Mouse (Mus musculus) adrenal gland, adult 2 months (tissue): ENCODE results near the gene Gm973. TPM values are rescaled to one million over a fixed set of nuclear protein-coding genes. Genes with fewer than 3 reads are reported as not detected.
"Not testable (repeated sequence)": the region's sequence is repeated elsewhere in the genome, so short reads cannot be mapped to it uniquely, and the experiment has no call there.

Experiments
- DNase-seq: peaks from one replicate; pipeline ENCODE4 v3.0.0; 2021
- polyA plus RNA-seq: library from polyadenylated mRNA; depleted of rRNA; stranded (reverse); fragments of >200 nt; gene quantifications from 2 replicates; pipeline ENCODE4 v1.2.3, GENCODE M21; 2012
- total RNA-seq, 2 experiments: library from RNA; stranded (reverse); gene quantifications; 2 replicates each; pipeline ENCODE4 v1.2.3; 2021

Gm973 gene
- total and polyA plus RNA-seq, 3 experiments = 0.83 to 40.9 (median 1.4) TPM

DNA sequence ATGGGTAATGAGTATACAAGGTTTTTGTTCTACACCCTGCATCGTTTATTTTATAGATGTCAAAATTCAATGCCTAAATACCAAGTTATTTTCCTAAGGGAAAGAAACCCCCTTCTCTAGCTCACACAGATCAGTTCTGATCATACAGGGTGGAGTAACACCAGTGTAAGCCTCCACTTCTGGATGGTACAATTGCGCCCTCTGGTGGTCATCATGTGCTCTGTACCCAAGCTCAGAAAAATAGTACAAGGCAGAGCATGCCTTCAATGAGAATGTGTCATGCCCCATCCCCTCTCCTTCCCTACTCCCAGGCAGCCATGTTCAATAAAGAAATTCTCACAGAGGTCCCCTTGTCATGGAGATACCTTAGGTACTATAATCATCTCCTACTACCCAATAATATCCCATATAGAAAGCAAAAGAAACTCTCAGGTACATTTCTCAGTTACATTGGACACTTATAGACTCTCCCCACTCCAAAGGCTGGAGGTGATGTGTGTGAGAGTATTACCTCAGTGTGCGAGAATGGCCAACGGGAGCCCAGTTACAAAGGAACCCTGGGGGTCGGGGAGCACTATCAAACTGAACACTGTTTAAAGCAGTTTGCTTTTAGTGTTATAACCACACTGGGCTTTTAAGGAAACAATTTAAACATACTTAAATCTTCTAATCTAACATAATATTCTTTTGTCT lies 107.4 kb downstream of the Gm973 start:
- peak; percentile 64 for DNase-seq

DNA sequence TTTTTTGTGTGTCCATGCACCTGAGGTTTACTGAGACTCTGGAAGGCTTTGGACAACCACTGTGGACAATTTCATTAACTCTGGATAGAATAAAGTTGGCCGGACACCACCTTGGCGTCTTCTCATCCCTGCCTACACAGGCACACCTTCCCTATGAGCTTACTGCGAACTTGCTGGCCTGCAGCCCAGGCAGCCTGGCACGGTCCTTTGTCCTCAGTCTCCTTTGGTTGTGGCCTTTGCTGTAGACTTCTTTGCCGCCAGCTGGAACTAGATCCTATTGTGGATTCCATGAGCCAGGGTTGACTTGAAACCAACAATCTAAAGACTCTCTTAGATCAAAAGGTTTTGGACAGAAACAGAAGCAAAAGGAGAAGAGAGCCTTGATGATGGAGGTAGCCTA lies 109.3 kb downstream of the Gm973 start:
- DNase-seq = peak; percentile 10

DNA sequence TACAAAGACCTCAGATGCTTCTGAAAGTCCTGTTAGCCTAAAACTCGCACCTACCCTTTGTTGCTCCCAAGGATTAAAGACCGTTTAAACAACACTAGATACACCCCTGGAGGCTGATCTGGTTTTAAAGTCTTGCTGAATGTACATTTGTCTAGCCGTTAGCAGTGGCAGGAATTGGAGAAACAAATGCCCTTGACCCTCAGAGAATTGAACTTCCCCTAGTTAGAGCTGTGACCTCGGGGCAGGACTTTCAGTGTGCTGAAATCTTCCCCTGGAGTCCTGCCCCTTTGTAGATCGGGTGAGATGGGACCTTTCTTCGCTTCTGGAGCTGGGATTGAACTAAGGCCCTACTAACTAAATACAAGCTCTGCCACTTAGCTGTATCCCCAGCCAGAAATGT lies 113.1 kb downstream of the Gm973 start:
- DNase-seq = peak; percentile 19

DNA sequence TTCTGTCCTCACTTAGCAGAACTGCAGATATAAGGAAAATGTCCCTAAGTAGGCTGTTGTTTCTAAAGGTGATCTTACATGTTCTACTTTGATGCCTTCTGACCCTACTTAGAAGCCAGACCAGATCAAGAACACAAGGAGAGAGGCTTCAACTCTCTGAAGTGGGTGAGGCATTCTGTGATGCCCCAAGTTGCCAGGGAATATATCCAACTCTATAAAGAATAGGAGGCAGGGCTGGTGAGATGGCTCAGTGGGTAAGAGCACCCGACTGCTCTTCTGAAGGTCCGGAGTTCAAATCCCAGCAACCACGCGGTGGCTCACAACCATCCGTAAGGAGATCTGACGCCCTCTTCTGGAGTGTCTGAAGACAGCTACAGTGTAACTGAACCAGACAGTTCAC lies 114.3 kb downstream of the Gm973 start:
- DNase-seq = not testable (repeated sequence)

DNA sequence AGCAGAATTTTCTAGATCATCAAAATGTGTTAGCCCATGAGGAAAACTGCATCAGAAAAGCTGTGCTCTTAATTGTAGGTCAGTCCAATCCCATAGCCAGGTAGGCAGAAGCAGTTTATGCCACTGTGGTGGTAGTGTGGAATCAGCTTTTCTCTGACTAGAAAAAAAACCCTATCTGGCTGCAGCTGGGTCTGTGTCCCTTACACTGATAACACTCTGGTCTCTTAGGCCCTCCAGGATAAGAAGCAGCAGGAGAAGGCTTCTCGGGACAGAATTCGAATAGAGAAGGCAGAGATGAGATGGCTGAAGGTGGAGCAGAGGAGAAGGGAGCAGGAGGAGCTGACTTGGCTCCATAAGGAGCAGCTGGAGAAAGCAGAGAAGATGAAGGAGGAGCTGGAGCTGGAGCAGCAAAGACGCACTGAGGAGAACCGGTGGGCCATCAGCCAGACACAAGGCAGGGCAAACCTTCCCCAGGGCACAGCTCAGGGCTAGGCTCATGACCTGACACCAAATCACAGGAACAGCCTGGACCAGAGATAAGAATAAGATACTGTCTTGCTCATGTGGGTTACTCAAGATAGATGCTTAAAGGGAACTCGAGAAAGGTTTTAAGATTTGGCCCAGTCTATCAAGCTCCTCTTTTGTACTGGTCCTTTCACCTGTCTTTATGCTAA lies 116.1 kb downstream of the Gm973 start:
- no peak for DNase-seq

DNA sequence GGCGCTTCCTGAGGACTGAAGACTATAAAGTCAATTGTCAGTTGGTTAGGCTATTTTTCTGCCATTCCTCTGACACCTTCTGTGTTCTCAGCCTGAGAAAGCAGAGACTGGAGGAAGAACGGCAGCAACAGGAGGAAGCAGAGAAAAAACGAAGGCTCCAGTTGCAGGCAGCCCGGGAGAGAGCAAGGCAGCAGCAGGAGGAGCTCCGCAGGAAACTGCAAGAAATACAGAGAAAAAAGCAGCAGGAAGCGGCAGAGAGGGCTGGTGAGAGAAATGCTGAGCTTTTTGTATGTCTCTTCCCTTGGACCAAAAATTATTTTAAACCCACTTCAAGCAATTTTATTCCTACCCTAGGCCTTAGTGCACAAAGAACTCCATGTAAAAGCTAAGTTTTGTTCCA lies 117.0 kb downstream of the Gm973 start:
- no peak for DNase-seq

DNA sequence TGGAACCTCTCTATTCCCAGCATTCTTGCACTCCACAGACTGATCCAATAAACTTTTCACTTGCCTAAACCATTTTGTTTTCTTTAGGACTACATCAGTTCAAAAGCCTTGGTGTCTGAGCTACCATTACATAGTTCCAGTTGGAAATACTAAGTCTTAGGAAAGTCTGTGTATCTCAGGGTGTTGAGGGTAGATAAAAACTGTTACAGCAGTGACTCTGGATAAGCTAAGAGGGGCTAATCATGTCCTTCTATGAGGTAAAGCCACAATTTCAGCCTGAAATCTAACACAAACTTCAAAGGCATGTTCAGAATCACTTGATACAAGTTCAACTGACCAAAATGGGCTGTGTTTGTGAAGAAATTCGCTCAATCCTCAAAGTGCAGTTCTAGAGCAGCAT lies 120.3 kb downstream of the Gm973 start:
- DNase-seq = no peak

DNA sequence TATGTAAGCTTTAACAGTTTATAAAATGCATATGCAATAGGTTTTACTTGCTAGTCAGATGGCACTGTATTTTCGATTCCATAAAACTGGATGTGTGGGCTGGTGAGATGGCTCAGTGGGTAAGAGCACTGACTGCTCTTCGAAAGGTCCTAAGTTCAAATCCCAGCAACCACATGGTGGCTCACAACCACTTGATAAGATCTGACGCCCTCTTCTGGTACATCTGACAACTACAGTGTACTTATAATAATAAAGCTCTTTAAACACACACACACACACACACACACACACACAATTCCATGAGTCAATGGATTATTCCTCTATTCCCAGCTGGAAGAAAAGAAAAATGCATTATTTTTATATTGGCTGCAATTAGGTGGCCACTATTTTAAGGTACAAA lies 122.3 kb downstream of the Gm973 start:
- no peak for DNase-seq

DNA sequence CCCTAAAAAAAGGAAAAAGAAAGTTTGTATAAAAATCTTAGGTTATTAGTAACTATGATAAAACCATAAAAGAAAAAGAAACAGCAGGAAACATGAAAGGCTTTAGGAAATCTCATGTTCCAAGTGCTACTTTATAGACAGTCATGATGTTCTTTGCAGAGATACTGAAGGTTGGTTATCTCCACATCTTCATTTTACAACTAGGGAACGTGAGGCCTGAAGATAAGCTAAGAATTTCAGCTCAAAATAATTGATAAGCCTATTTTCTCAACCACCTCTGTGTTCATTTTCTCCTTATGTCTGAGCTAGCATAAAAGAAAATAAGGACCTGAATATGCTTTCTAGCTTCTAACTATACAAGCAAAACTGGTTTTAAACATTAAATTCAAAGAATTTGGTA lies 126.4 kb downstream of the Gm973 start:
- DNase-seq = no peak

DNA sequence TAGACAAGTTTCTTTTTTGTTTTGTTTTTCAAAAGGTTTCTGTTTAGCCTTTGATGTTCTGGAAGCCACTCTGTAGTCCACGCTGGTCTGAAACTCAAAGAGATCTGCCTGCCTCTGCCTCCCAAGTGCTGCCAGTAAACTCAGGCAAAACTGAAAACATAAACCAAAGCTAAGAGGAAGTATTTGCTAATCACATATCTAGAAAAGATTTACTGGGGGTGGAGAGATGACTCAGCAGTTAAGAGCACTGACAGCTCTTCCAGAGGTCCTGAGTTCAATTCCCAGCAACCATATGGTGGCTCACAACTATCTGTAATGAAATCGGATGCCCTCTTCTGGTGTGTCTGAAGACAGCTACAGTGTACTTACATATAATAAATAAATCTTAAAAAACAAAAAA lies 130.4 kb downstream of the Gm973 start:
- not testable (repeated sequence) for DNase-seq

DNA sequence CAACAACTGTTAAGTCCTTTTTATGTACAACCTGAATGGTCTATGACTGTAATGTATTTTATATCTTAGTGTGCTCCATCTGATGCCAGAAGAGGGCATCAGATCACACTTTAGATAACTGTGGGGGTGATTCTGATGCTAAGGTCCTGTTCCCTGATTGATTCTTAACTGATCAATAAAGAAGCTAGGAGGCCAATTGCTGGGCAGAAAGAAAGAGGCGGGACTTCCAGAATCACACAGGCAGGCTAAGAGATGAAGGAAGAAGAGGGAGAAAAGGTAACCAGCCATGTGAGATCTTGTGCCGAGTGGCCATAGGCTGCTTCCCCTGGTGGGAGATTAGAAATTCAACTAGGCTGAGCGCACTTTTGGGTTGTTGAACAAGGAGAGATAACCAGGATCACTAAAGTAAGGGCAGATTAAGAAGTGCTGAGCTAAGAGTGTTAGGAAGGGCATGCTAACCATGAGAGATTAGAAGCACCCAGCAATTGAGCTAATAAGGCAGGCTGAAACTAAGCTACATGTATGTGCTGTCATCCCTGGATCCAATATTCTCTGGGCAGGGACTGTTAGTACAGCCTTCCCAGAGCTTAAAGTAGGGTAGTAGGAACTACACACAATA lies 135.2 kb downstream of the Gm973 start:
- DNase-seq = no peak

DNA sequence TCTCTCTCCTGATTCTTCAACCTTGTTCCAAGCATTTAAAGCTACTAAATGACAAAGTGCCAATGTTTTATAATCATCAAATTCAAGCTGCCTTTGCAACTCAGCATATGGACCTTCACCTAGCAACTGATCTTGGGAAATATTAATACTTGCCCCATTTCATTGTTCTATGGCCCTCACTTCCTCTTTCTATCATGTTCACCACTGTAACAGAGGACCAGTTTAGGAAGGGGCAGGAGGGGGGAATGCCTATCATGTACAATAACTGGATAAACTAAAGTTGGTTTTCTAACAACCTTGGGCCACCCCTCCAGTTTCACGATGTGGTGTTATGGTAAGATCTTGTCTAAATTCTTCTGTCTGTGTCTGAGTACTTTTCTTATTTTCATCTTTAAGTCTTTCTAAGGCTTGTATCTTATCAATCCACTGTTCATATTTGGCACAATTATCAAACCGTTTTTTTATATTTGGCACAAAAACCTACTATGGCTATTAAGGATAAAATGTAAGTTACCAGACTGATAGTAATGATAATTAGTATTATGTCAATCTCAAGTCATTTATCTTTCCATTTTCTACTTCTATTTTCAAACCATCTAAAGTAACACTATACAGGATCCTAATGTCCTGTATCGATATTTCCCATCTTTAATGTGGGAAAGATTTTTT lies 137.3 kb downstream of the Gm973 start:
- no peak for DNase-seq

DNA sequence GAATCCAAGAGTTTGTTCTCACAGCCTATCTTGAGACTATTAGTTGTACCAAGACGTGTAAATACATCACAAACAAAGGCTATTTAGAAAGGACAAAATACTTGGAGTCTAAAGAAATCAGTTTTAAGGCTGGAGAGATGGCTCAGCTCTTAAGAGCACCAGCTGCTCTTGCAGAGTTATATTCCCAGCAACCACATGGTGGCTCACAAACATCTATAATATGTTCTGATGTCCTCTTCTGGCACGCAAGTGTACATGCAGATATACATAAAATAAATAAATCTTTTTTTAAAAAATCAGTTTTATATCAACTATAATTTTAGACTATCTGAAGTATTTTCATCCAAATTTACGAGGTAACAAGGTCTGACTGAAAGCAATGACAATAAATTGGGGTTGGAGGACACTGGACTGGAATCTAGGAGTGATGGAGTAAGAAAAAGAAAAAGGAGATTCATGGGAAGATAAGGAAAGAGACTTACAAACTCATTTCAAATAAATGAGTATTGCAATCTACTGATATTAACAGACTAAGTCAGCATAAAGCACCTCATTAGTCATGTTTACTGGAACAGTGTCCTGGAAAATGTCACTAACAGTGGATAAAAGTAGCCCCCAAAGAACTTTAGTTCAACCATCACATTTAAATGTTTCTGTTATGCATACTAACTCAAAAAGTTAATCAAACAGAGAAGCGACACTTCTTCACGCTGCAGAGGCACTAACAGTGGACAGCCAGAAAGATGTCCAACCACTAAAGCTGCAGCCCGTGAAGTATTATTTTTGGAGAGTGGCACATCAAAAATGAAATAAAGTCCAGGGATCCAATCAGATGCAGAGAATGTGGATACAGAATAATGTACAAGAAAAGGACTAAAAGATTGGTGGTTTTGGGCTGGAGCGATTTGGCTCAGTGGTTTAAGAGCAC lies 140.4 kb downstream of the Gm973 start:
- DNase-seq = no peak

DNA sequence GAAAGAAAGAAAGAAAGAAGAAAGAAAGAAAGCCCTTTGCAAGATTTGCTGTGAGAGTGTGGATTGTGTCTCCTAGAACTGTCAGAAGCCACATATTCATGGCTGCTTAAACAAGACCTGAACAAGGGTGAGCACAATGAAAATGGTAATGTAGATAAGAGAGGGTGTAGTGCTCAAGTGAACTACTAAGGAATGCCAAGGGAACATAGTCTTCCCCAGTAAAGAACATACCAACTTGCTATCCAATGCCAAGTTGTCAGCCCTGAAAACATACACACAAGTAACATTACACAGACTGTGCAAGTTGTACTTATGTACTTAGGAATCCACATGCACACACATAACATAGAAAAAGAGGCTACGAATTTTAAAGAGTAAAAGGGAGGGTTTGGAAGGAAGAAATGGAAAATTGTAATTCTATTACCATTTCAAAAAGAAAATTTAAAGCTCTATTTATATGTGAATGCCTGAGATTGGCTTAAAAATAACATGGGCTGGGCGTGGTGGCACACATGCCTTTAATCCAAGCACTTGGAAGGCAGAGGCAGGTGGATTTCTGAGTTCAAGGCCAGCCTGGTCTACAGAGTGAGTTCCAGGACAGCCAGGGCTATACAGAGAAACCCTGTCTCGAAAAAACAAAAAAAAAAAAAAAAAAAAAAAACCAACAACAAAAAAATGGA lies 147.5 kb downstream of the Gm973 start:
- DNase-seq = no peak

DNA sequence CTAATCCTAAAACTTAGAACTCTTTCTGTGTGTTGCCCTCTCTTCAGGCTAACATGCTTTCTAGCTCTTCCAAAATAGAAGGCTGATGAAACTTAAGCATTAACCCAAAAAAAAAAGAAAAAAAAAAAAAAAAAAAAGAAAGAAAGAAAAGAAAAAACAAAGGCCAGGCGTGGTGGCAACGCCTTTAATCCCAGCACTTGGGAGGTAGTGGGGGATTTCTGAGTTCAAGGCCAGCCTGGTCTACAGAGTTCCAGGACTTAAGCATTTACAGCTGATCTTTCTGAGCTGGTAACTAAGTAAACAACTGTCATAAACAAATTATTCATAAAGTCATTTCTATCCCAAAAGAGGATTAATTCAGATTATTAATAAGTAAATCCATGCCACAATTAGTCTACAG lies 152.8 kb downstream of the Gm973 start:
- DNase-seq = no peak

DNA sequence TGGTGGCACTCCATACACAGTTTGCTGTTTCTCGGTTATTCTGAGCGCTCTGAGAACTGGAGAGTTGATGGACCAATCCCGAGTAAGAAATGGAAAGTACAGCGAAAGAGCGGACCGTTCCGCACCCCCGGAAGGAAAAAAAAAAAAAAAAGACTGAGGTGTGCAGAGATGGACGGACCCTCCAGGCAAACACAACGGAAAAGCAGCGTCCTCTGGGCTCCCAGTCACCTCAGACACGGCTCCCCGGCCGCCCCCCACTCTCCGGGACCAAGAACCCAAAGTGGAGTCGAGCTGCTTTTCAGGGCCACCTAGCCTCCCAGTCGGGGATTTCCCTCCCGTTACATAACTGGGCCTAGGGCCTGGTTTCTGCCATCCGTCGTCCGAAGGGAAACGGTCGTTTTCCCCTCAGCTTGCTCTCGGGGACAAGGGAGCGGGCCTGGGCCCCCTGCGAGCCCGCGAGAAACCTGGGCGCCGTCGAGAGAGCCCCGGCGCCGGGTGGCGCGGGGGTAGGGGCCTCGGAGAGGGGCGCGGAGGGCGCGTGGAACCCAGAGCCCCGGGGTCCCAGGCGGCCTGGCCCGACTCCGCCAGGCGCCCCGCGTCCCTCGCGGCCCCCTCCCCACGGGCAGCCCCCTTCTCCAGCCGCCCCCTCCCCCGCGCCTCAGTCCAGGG lies 154.0 kb downstream of the Gm973 start:
- peak; percentile 72 for DNase-seq

DNA sequence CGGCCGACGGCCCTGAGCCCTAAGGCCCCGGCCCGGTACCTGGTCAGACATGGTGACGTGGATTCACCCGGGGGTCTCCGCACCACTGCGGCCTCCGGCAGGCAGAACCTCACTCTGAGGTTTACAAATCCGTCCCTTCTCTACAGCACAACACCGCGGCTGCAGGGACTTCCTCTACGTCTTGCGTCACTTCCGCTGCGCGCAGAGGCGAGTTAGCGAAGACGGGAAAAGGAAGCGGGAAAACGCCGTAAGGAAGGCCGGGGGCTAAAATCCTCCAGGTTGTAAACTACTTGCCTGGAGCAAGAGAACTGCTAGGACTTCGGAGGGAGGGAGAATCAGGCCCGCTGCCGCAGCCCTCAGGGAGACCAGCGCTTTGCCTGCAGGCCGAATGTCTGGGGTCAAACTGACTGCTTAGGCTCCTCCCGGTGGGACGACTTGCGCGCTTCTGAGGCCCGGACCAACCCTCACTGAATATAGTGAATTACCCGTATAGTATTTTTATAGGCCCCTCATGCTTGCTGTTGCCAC lies 154.6 kb downstream of the Gm973 start, which contains the start of gene Sumo1:
TSS of gene Sumo1 (minus strand) at position 194 of the 528 bp plus-strand sequence.
- peak; percentile 91 for DNase-seq

DNA sequence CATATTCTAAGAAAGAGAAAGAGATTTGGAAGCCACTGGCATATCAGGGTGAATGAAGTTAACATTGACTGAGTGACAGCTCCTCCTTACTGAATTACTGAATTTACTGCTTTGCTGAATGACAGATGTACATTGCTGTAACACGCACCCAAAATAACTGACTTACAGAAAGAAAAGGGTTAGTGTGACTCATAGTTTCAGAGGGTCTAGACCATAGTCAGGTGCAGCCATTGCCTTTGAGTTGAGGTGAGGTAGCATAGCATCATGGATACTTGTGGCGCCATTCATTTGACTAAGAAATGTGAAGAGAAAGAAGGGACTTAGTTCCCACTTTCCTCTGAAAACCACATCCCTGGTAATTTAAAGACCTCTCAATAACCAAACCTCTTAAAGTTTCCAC lies 157.6 kb downstream of the Gm973 start:
- no peak for DNase-seq

DNA sequence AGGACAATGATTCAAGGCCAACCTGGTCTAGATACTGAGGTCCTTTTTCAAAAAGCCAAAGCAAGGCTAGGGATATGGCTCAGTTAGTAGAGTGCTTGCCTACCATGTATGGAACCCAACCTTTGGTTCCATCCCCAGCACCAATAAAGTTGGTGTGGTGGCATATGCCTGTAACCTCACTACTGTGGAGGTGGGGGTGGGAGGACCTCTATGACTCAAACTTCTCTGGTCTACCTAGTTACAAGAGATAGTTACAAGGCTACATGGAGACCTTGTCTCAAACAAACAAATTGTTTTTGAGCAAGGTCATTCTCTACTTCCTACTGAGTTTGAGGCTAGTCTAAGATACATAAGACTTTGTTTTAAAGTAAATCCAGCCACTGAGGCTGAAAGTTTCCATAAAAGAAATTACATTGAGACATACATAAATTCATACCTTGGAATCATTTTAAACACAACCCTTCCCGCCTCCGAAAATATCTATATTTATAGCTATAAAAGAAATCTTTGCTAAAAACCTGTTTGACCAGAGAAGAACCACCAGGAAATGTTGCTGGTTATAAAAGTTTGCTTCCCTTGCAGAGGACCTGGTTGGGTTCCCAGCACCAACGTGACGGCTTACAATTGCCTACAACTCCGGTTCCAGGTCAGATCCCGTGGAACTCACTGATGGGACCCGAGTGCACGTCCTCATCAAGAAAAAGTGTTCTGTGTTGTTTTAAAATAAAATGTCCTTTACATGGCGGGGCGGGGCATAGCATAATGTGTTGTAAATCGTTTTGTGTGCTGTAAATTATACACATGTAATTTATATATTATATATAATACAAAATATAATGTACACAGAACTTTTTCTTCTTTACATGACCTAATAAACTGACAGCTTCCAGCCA lies 168.1 kb downstream of the Gm973 start:
- DNase-seq = peak; percentile 32
